Comparison of ENCODE assay signal across 26 mouse cellular contexts in genomic region chr6:63659423-63659822, GRCm38 (mm10).
A peak's percentile ranks its signal among the peaks of the same experiment; 100 is the strongest.
DNase-seq lines count a peak whose midpoint lies in the region; ATAC-seq and TF ChIP-seq lines count a peak whose summit lies in the region.
"Had no signal": no experiment of that assay in that cellular context is flagged by ENCODE, and none has a peak within 500 bp of the region (broad histone marks: within the 10 kb centered on the region; RNA-seq: fewer than 3 reads in every experiment).

No protein-coding gene starts in this region.

- H3K4me3 ChIP-seq in forebrain, embryonic 16.5 days (replicated peaks; ENCODE audit: low read length) = no peak overlapping the region
- no peak overlapping the region for H3K4me3 ChIP-seq in forebrain, embryonic 15.5 days
- H3K4me3 ChIP-seq in hindbrain, postnatal 0 days (ENCODE audit: low read length) = no peak overlapping the region
- no peak overlapping the region for H3K4me3 ChIP-seq in heart, embryonic 11.5 days (ENCODE audit: low read depth, low read length)
- H3K4me3 ChIP-seq: embryonic facial prominence, embryonic 15.5 days; heart, embryonic 12.5 days; midbrain, embryonic 12.5 days; myocyte; neural tube, embryonic 13.5 days had no signal

- WGBS in forebrain, embryonic 16.5 days = 44% methylated on average over 3 of the region's 3 CpGs
- 50% methylated on average over 3 of the region's 3 CpGs for WGBS in forebrain, embryonic 15.5 days
- WGBS in hindbrain, postnatal 0 days = 29% methylated on average over 3 of the region's 3 CpGs
- 74% methylated on average over 3 of the region's 3 CpGs for WGBS in heart, embryonic 11.5 days (ENCODE audit: insufficient replicate concordance)

- peak; percentile 1 to 26 for DNase-seq in layer of hippocampus, adult 18-20 months (ENCODE audit: low spot score in 2 of 2)
- DNase-seq in layer of hippocampus, postnatal 36 days = no peak
- DNase-seq in hindbrain, postnatal 0 days (ENCODE audit: low spot score) = peak; percentile 49
- no peak for DNase-seq in left cerebral cortex, adult 18-20 months (ENCODE audit: low spot score in 2 of 2)
- DNase-seq: adrenal gland, postnatal 36 days; B cell, adult 2 months; cerebellum, adult 18-20 months; gastrocnemius, postnatal 10 days; heart, adult 11 months; heart, postnatal 10 days; kidney, postnatal 25 days; lung, embryonic 14.5 days; retina, postnatal 1 day had no signal

- peak; percentile 54 for ATAC-seq in forebrain, embryonic 16.5 days
- ATAC-seq in forebrain, embryonic 15.5 days (replicated peaks) = no peak
- ATAC-seq in hindbrain, postnatal 0 days = peak; percentile 69
- no peak for ATAC-seq in heart, embryonic 11.5 days (replicated peaks; ENCODE audit: insufficient number of reproducible peaks, low FRiP score, low TSS enrichment)
- ATAC-seq: intestine, postnatal 0 days; Patski had no signal

- TF ChIP-seq CTCF in hindbrain, postnatal 0 days (IDR thresholded peaks at IDR 0.05; ENCODE audit: low read depth) = no peak

- H3K27me3 ChIP-seq in forebrain, embryonic 16.5 days (replicated peaks; ENCODE audit: control insufficient read depth, insufficient read depth, low read length) = no peaks in the 10 kb centered on the region
- H3K27me3 ChIP-seq in forebrain, embryonic 15.5 days = no peaks in the 10 kb centered on the region
- no peaks in the 10 kb centered on the region for H3K27me3 ChIP-seq in hindbrain, postnatal 0 days (ENCODE audit: insufficient read depth, low read length)
- no peaks in the 10 kb centered on the region for H3K27me3 ChIP-seq in heart, embryonic 11.5 days (ENCODE audit: control insufficient read depth, insufficient read depth, low read length)
- H3K27me3 ChIP-seq: CH12.LX; embryonic facial prominence, embryonic 15.5 days; heart, embryonic 12.5 days; midbrain, embryonic 12.5 days; neural tube, embryonic 13.5 days; Patski had no signal

- no peak overlapping the region for H3K4me2 ChIP-seq in forebrain, embryonic 16.5 days (ENCODE audit: low read length)
- H3K4me2 ChIP-seq in forebrain, embryonic 15.5 days (replicated peaks) = no peak overlapping the region
- H3K4me2 ChIP-seq in hindbrain, postnatal 0 days (ENCODE audit: low read depth, low read length) = no peak overlapping the region
- no peak overlapping the region for H3K4me2 ChIP-seq in heart, embryonic 11.5 days
- H3K4me2 ChIP-seq: embryonic facial prominence, embryonic 15.5 days; heart, embryonic 12.5 days; lung, embryonic 14.5 days; midbrain, embryonic 12.5 days; neural tube, embryonic 13.5 days had no signal

- no peak overlapping the region for H3K9ac ChIP-seq in forebrain, embryonic 16.5 days (replicated peaks; ENCODE audit: low read depth, low read length)
- H3K9ac ChIP-seq in forebrain, embryonic 15.5 days (replicated peaks) = no peak overlapping the region
- no peak overlapping the region for H3K9ac ChIP-seq in hindbrain, postnatal 0 days (replicated peaks; ENCODE audit: low read length)
- no peak overlapping the region for H3K9ac ChIP-seq in heart, embryonic 11.5 days (ENCODE audit: low read depth, low read length)
- H3K9ac ChIP-seq: embryonic facial prominence, embryonic 15.5 days; heart, embryonic 12.5 days; liver, embryonic 14.5 days; lung, embryonic 14.5 days; midbrain, embryonic 12.5 days; neural tube, embryonic 13.5 days had no signal

- no peaks in the 10 kb centered on the region for H3K4me1 ChIP-seq in forebrain, embryonic 16.5 days (replicated peaks; ENCODE audit: control insufficient read depth, insufficient read depth, low read length)
- H3K4me1 ChIP-seq in forebrain, embryonic 15.5 days = no peaks in the 10 kb centered on the region
- no peaks in the 10 kb centered on the region for H3K4me1 ChIP-seq in hindbrain, postnatal 0 days (ENCODE audit: insufficient read depth, low read length)
- no peaks in the 10 kb centered on the region for H3K4me1 ChIP-seq in heart, embryonic 11.5 days (ENCODE audit: control insufficient read depth, insufficient read depth, low read length)
- H3K4me1 ChIP-seq: embryonic facial prominence, embryonic 15.5 days; heart, embryonic 12.5 days; midbrain, embryonic 12.5 days; neural tube, embryonic 13.5 days had no signal

- no peak overlapping the region for H3K27ac ChIP-seq in forebrain, embryonic 16.5 days (ENCODE audit: low read length)
- no peak overlapping the region for H3K27ac ChIP-seq in forebrain, embryonic 15.5 days (replicated peaks)
- H3K27ac ChIP-seq in hindbrain, postnatal 0 days = no peak overlapping the region
- H3K27ac ChIP-seq in heart, embryonic 11.5 days (ENCODE audit: low read depth, low read length) = no peak overlapping the region
- H3K27ac ChIP-seq: embryonic facial prominence, embryonic 15.5 days; liver, embryonic 14.5 days; midbrain, embryonic 12.5 days; neural tube, embryonic 13.5 days had no signal

- H3K9me3 ChIP-seq in forebrain, embryonic 16.5 days (ENCODE audit: control insufficient read depth, low read length) = no peaks in the 10 kb centered on the region
- no peaks in the 10 kb centered on the region for H3K9me3 ChIP-seq in forebrain, embryonic 15.5 days
- no peaks in the 10 kb centered on the region for H3K9me3 ChIP-seq in hindbrain, postnatal 0 days (ENCODE audit: low read length)
- no peaks in the 10 kb centered on the region for H3K9me3 ChIP-seq in heart, embryonic 11.5 days (replicated peaks; ENCODE audit: control insufficient read depth, low read length)
- H3K9me3 ChIP-seq: embryonic facial prominence, embryonic 15.5 days; G1E; heart, embryonic 12.5 days; midbrain, embryonic 12.5 days; neural tube, embryonic 13.5 days had no signal

- no peaks in the 10 kb centered on the region for H3K36me3 ChIP-seq in forebrain, embryonic 16.5 days (ENCODE audit: control insufficient read depth, insufficient read depth)
- H3K36me3 ChIP-seq in forebrain, embryonic 15.5 days = no peaks in the 10 kb centered on the region
- H3K36me3 ChIP-seq in hindbrain, postnatal 0 days (ENCODE audit: insufficient read depth, low read length) = no peaks in the 10 kb centered on the region
- H3K36me3 ChIP-seq in heart, embryonic 11.5 days (ENCODE audit: control insufficient read depth, insufficient read depth, low read length) = no peaks in the 10 kb centered on the region
- H3K36me3 ChIP-seq: embryonic facial prominence, embryonic 15.5 days; G1E; heart, embryonic 12.5 days; midbrain, embryonic 12.5 days; neural tube, embryonic 13.5 days had no signal

Comparison
In these comparisons a context has a peak if more than half of its experiments do, and no peak if none do; other contexts are left out.
1. ATAC-seq: peak in forebrain, embryonic 16.5 days (single experiment) and hindbrain, postnatal 0 days (single experiment); none in forebrain, embryonic 15.5 days (single experiment) and heart, embryonic 11.5 days (single experiment).
2. DNase-seq: peak in layer of hippocampus, adult 18-20 months (2 of 2) and hindbrain, postnatal 0 days (single experiment); none in layer of hippocampus, postnatal 36 days (0 of 2) and left cerebral cortex, adult 18-20 months (0 of 2).